Mouse (Mus musculus) bone marrow macrophage, adult 2 months (primary cell): ENCODE data around the gene Stat1.

Experiments
- CTCF ChIP-seq: IDR thresholded peaks from 2 replicates; pipeline ENCODE4 v1.5.1; 2012; ENCODE audit warnings: low read depth, mild to moderate bottlenecking, low read length, moderate library complexity
- POLR2A ChIP-seq: IDR thresholded peaks from 2 replicates; pipeline ENCODE4 v1.6.1; 2012; ENCODE audit warnings: mild to moderate bottlenecking, low read depth, low read length, borderline replicate concordance

DNA sequence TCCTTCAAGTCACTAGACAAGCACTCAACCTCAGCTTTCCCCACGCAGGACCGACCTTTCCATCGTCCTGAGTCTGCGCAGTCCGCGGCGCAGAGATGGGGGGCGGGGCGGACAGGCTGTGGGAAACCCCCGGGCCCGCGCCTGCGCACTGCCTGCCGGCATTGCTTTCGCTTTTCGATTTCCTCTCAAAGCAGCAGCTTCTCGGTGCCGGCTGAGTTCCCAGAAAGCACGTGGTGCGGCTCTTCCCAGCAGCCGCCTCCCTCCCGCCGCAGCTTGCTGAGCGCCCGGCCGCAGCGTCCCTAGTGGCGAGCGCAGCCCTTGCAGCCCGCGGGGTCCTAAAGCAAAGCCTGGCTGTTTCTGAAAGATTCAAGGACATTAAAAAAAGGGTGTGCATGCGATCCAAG is 5.6 kb upstream of the Stat1 start:
- TF ChIP-seq POLR2A (no peak), CTCF (peak; percentile 67)
